Mouse (Mus musculus): ENCODE measurements around the gene Npc1l1. TPM values are rescaled to one million over a fixed set of nuclear protein-coding genes. Genes with fewer than 3 reads are reported as not detected.
A peak's percentile ranks its signal among the peaks of the same experiment; 100 is the strongest.

The Npc1l1 gene
- polyA plus RNA-seq, 1 experiment from 2014 or later, result not detected

DNA sequence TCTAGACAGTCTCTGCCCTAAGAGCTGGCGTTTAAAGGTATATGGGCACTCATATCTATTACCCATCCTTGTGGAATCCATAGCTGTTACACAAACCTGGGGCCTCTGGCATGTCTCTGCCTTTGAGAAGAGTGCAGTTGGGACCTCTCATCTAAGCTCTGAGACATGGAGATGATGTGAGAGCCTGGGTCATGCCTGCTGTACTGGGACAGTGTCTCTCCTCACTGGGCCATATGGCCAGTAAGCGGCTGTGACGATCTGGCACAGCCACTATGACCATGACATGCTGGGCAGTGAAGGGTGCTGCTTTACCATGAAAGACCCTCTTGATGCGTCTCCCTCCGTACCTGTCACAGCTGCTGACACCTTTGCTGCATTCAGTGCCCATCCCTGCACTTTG is 22.3 kb upstream of the Npc1l1 start:
- H3K27ac ChIP-seq, result no peak overlapping the region
- H3K36me3 ChIP-seq (replicated peaks), result peaks cover under 1% of the 10 kb centered on the region; the same call in 1 of the 2 replicates
- no peaks in the 10 kb centered on the region for H3K4me1 ChIP-seq
- H3K4me3 ChIP-seq, result no peak overlapping the region
- no peak for DNase-seq (ENCODE audit: extremely low spot score, low spot score)
- no peaks in the 10 kb centered on the region for H3K9me3 ChIP-seq
- H3K27me3 ChIP-seq (ENCODE audit: poor library complexity, severe bottlenecking), result no peaks in the 10 kb centered on the region
- 90% methylated on average over 5 of the region's 5 CpGs for WGBS

DNA sequence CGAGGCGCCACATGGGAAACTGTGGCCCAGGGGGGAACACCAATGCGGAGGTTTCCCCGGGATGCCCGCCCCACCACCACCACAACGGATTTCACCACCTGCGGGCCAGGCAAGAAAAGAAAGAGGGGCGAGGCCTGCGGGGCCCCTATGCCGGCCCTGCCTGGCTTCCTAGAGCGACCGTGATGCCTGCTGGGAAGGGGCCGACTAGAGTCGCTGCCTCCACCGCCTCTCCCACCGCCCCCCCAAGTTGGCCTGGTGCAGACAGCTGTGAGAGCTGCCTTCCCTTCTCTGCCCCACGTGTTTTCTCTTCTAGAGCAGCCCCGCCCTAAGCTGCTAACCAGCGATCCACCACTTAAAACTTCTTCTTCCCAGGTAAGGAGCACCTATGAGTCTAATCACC is 14.8 kb upstream of the Npc1l1 start:
- DNase-seq (ENCODE audit: extremely low spot score, low spot score), result no peak
- Histone ChIP-seq H3K9me3 (no peaks in the 10 kb centered on the region), H3K36me3 (replicated peaks) (no peaks in the 10 kb centered on the region), H3K27me3 (ENCODE audit: poor library complexity, severe bottlenecking) (no peaks in the 10 kb centered on the region), H3K27ac (no peak overlapping the region), H3K4me3 (no peak overlapping the region), H3K4me1 (0 out of 2 replicates have a peak, but pooled peaks cover 3% of the 10 kb centered on the region)
- WGBS, result 54% methylated on average over 19 of the region's 19 CpGs

DNA sequence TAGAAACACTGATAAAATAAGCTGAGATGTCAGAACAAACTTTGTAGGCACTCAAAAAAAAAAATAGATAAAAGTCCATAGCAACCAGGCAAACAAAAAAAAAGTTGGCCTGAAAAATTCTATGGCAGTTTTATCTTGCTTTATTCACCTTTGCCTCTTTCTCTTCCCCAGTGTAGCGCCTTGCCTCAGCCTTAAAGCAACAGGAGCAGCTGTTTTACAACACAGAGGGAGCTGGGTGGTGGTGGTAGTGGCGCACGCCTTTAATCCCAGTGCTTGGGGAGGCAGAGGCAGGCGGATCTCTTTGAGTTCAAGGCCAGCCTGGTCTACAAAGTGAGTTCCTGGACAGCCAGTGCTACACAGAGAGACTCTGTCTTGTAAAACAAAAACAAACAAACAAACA is 3.1 kb upstream of the Npc1l1 start:
- no peaks in the 10 kb centered on the region for H3K27me3 ChIP-seq (ENCODE audit: poor library complexity, severe bottlenecking)
- no peak for DNase-seq (ENCODE audit: extremely low spot score, low spot score)
- no peaks in the 10 kb centered on the region for H3K36me3 ChIP-seq (replicated peaks)
- H3K27ac ChIP-seq, result no peak overlapping the region
- H3K9me3 ChIP-seq, result peaks cover 35% of the 10 kb centered on the region
- 86% methylated on average over 4 of the region's 4 CpGs for WGBS
- no peaks in the 10 kb centered on the region for H3K4me1 ChIP-seq
- H3K4me3 ChIP-seq, result no peak overlapping the region

DNA sequence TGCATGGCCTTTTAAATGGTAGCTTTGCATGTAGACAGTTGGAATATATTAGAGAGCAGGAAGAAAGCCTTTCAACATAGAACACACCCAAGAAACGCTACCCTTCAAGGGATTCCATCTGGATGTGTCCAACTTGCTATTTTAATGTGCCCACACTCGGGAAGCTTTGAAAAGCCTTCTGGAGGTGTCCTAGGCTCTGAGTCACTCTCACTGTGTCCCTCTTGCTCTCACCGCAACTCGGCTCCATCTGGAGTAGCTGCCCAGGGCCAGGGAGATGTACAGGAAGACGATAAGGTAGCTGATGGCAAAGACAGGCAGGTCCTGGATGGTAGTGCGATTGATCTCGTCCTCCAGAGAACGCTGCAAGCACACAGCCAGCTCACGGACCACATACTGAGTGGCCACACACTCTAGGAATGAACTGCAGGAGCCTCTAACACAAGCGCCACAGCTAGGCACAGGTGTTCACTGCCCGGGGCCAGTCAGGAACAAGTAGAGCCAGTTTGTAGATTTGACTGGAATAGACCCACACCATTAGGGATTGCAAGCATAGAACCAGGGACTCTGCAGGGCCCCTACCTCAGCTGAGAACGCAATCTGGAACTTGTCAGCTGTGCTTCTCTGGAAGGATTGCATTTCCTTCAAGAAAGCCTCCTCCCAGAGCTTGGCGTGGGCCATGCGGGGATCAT is 5.3 kb downstream of the Npc1l1 start:
- DNase-seq (ENCODE audit: extremely low spot score, low spot score), result no peak
- WGBS, result 82% methylated on average over 14 of the region's 14 CpGs
- H3K36me3 ChIP-seq (replicated peaks), result no peaks in the 10 kb centered on the region
- no peak overlapping the region for H3K27ac ChIP-seq
- no peaks in the 10 kb centered on the region for H3K27me3 ChIP-seq (ENCODE audit: poor library complexity, severe bottlenecking)
- no peak overlapping the region for H3K4me3 ChIP-seq
- H3K9me3 ChIP-seq, result no peaks in the 10 kb centered on the region
- H3K4me1 ChIP-seq, result no peaks in the 10 kb centered on the region

DNA sequence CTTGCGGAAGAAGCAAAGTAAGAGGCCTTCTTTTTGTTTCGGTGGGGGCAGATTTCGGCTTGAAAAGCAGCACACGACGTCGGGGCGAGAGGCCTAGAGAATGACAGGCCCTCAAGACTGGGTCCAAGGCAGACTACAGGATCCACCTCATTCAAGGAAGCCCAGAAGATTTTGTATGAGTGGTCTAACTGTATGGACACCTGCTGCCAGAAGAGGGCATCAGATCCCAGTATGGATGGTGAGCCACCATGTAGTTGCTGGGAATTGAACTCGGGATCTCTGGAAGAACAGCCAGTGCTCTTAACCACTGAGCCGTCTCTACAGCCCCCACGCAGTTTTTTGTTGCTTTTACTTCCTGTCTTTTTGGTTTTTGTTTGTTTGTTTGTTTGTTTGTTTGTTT is 7.8 kb downstream of the Npc1l1 start:
- H3K4me1 ChIP-seq, result no peaks in the 10 kb centered on the region
- no peak overlapping the region for H3K4me3 ChIP-seq
- no peaks in the 10 kb centered on the region for H3K27me3 ChIP-seq (ENCODE audit: poor library complexity, severe bottlenecking)
- WGBS, result 90% methylated on average over 10 of the region's 10 CpGs
- no peak overlapping the region for H3K27ac ChIP-seq
- DNase-seq (ENCODE audit: extremely low spot score, low spot score), result no peak
- no peaks in the 10 kb centered on the region for H3K36me3 ChIP-seq (replicated peaks)
- no peaks in the 10 kb centered on the region for H3K9me3 ChIP-seq

DNA sequence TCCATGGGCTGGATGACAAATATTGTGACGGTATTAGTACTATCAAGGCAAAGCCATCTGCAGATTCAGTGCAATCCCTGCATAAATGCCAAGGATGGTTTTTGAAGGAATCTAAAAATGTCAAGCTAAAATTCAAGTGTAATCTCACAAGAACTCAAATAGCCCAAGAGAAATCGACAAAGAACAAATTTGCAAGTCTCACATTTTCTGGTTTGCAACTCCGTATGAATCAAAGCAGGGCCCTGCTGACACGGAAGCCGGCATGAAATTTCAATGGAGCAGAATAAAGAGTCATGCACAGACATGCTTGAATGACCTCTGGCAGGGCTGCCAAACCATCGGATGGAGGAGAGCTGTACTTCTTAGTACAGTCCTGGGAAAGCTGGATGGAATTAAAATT is 10.0 kb downstream of the Npc1l1 start:
- no peaks in the 10 kb centered on the region for H3K9me3 ChIP-seq
- no peaks in the 10 kb centered on the region for H3K36me3 ChIP-seq (replicated peaks)
- H3K27me3 ChIP-seq (ENCODE audit: poor library complexity, severe bottlenecking), result no peaks in the 10 kb centered on the region
- DNase-seq (ENCODE audit: extremely low spot score, low spot score), result no peak
- no peaks in the 10 kb centered on the region for H3K4me1 ChIP-seq
- H3K27ac ChIP-seq, result no peak overlapping the region
- no peak overlapping the region for H3K4me3 ChIP-seq
- WGBS, result 91% methylated on average over 6 of the region's 6 CpGs

DNA sequence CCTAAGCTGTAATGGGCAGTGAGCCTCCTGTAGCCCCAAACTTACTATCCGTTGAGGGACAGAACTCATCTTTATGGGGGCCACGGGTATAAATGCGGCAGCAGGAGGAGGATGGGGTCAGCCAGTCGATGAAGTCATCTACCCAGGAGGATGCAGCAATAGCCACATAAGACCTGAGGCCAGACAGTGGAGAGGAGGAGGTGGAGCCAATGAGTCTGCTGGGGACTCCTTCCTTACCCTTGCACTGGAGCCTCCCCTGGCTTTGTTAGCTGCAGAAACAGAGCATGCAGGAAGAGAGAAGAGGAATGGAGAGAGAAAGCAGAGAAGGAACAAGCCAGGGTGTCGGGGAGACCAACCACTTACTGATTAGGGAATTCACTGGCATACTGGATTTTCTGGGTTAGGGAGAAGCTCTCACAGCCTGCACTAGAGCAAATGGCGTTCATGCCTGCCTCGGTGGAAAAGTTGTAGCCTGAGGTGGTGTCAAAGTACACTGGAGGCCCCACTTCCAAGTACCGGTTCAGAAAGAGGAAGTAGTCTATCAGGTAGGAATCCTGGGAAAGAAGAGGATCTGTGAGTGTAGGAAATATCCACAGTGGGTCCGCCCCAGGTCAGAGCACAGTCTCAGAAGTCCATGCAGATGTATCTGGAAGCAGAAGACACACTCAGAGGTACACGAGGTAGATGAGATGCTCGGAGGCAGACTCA is 11.6 kb downstream of the Npc1l1 start:
- Histone ChIP-seq H3K27me3 (ENCODE audit: poor library complexity, severe bottlenecking) (no peaks in the 10 kb centered on the region), H3K36me3 (replicated peaks) (no peaks in the 10 kb centered on the region), H3K4me3 (no peak overlapping the region), H3K9me3 (no peaks in the 10 kb centered on the region), H3K27ac (no peak overlapping the region), H3K4me1 (no peaks in the 10 kb centered on the region)
- WGBS, result 84% methylated on average over 11 of the region's 11 CpGs
- DNase-seq (ENCODE audit: extremely low spot score, low spot score), result no peak

DNA sequence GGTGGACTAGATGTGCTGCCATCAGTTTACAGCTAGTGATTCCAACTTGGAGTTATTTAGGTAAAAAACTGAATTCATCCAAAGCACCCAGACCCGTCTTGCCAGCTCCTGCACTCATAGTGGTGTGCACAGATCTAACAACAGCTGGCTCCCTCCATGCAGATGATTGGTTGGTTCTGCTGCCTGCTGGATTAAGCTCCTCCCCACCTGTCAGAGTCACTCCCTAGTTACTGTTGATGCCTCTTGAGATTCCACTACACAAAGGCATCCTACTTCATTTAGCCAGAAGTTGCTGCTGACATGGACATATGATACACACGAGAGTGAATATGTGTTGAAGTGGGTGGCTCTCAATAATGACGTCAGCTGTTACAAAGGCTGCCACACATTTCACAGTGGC is 13.1 kb downstream of the Npc1l1 start:
- DNase-seq (ENCODE audit: extremely low spot score, low spot score), result no peak
- Histone ChIP-seq H3K9me3 (no peaks in the 10 kb centered on the region), H3K36me3 (replicated peaks) (no peaks in the 10 kb centered on the region), H3K4me3 (no peak overlapping the region), H3K27me3 (ENCODE audit: poor library complexity, severe bottlenecking) (no peaks in the 10 kb centered on the region), H3K27ac (no peak overlapping the region), H3K4me1 (no peaks in the 10 kb centered on the region)
- WGBS, result 66% methylated on average over 3 of the region's 3 CpGs

DNA sequence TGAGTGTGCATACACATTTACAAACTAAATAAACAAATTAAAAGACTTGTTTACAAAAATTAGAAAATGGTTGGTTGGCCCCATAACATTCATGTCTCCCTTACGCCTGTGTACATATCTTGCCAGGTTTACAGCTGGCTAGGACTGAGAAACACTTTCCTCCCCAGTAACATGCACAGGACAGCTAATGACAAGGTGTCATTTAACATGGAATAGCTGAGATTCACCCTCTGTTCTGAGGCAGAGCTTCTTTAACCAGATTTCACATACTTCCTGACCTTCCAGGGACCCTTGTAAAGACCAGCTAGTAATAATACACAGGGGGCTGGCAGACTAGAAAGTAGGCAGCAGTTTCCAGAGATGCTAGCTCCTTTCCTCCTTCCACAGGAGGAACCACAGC is 21.8 kb downstream of the Npc1l1 start:
- H3K4me1 ChIP-seq, result no peaks in the 10 kb centered on the region
- peaks cover 35% of the 10 kb centered on the region for H3K9me3 ChIP-seq
- no peak overlapping the region for H3K4me3 ChIP-seq
- DNase-seq (ENCODE audit: extremely low spot score, low spot score), result no peak
- 81% methylated on average over 1 of the region's 1 CpGs for WGBS
- no peak overlapping the region for H3K27ac ChIP-seq
- no peaks in the 10 kb centered on the region for H3K36me3 ChIP-seq (replicated peaks)
- no peaks in the 10 kb centered on the region for H3K27me3 ChIP-seq (ENCODE audit: poor library complexity, severe bottlenecking)

DNA sequence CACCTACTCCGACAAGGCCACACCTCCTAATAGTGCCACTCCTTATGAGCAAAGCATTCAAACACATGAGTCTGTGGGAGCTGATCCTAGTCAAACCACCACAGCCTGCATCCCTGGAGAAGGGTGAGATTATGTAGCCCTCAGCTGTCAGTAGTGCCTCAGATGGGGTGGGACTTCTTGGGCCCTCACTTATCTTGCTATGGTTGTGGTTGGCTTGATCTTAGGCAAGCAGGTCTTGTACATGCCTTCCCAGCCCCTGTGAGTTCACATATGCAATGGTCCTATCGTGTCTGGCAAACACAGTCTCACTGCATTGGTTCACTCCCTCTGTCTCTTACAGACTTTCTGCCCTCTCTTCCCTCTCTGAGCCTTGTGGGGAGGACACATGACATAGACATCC is 22.9 kb downstream of the Npc1l1 start:
- H3K4me1 ChIP-seq, result no peaks in the 10 kb centered on the region
- H3K9me3 ChIP-seq, result peaks cover 35% of the 10 kb centered on the region
- H3K27me3 ChIP-seq (ENCODE audit: poor library complexity, severe bottlenecking), result no peaks in the 10 kb centered on the region
- no peak overlapping the region for H3K4me3 ChIP-seq
- no peak for DNase-seq (ENCODE audit: extremely low spot score, low spot score)
- no peak overlapping the region for H3K27ac ChIP-seq
- WGBS, result 84% methylated on average over 2 of the region's 2 CpGs
- no peaks in the 10 kb centered on the region for H3K36me3 ChIP-seq (replicated peaks)

DNA sequence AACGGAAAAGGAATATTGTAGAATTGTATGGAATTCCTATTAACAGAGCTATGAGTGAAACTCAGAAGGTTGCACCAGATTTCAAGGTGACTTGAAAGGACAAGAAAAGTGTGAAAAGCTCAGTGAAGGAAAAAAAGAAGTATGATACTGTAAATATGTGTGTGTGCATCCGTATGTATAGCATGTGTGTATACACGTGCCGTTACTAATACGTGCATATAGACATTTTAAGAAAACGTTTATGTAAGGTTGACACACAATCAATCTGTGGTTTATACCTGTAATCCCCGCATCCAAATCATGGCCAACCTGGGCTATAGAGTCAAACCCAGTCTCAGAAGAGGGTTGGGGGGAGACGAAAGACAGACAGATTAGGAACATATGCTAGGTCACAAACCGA is 29.4 kb downstream of the Npc1l1 start:
- H3K4me1 ChIP-seq, result peaks cover 24% of the 10 kb centered on the region
- H3K36me3 ChIP-seq (replicated peaks), result peaks cover 18% of the 10 kb centered on the region
- peaks cover 5% of the 10 kb centered on the region; the same call in 1 of the 2 replicates for H3K9me3 ChIP-seq
- H3K27me3 ChIP-seq (ENCODE audit: poor library complexity, severe bottlenecking), result no peaks in the 10 kb centered on the region
- H3K4me3 ChIP-seq, result peak overlapping the region; percentile 100
- H3K27ac ChIP-seq, result peak overlapping the region; percentile 98
- WGBS, result 27% methylated on average over 9 of the region's 9 CpGs
- no peak for DNase-seq (ENCODE audit: extremely low spot score, low spot score)

DNA sequence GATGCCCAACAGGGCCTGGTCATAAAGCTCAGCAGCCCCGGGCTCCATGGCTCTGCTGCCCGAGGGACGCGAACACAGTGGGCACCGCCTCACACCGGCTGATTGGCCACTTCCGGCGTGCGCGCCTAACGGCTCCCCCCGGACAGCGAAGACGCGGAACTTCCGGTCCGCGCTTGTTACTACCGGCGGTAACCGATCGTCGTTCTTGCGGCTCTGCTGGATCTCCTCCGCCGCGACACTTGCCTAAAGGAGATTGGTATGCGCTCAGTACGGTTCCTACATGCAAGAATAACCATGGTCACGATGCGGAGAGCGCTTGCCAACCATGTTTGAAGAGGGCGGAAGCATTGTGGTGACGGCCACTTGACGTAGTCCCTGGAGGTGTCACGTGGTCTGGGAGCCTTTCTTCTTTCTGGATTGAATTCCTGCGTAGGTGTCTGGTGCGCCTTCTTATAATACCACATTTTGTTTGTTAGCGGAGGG is 29.8 kb downstream of the Npc1l1 start, which contains the start of gene Nudcd3:
TSS of gene Nudcd3 (minus strand) at position 329 of the 483 bp plus-strand sequence.
- Histone ChIP-seq H3K4me1 (peaks cover 24% of the 10 kb centered on the region), H3K27ac (peak within 1 kb of the TSS; percentile 98), H3K9me3 (peaks cover 1% of the 10 kb centered on the region; the same call in 1 of the 2 replicates), H3K27me3 (ENCODE audit: poor library complexity, severe bottlenecking) (no peaks in the 10 kb centered on the region), H3K36me3 (replicated peaks) (peaks cover 18% of the 10 kb centered on the region), H3K4me3 (peak within 1 kb of the TSS; percentile 100)
- DNase-seq (ENCODE audit: extremely low spot score, low spot score), result peak; percentile 89
- WGBS, result under 1% methylated on average over 39 of the region's 39 CpGs

DNA sequence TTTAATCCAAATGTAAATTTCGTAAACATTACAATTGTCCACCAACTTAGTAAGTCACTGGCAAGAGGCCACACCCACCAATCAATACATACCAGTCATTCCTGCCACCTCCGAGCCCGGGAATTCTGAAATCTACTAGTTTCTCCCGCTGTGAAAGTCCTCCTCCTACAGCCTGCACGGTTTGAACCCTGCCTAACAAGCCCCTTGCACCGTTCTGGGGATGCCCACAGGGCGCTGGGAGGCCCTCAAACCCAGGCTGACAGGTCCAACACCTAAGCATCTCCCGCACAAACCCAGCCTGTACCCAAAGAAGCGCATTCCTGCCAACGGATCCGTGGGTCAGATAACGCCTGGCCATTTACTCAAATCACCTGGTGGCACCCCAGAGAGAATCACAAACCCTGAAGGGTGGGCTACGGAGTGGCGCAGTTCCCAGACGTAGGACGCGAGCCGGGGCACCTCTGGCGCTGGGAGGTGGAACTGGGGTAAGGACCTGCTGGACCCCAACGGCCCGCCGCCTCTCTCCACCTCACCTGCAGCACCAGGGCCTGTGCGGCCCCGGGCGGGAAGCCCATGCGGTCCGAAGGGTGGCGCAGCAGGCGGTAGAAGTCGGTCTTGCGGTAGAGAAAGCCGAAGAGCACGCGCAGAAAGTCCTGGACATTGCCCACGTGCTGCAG is 30.4 kb downstream of the Npc1l1 start, which contains the start of gene A730071L15Rik:
TSS of gene A730071L15Rik (plus strand) at position 620 of the 677 bp plus-strand sequence.
- Histone ChIP-seq H3K4me3 (peak within 1 kb of the TSS; percentile 100), H3K27me3 (ENCODE audit: poor library complexity, severe bottlenecking) (no peaks in the 10 kb centered on the region), H3K36me3 (replicated peaks) (peaks cover 18% of the 10 kb centered on the region), H3K27ac (peak within 1 kb of the TSS; percentile 98), H3K9me3 (no peaks in the 10 kb centered on the region), H3K4me1 (peaks cover 24% of the 10 kb centered on the region)
- WGBS, result 2% methylated on average over 35 of the region's 35 CpGs
- peak; percentile 30 for DNase-seq (ENCODE audit: extremely low spot score, low spot score)
